Mouse (Mus musculus) myocyte (in vitro differentiated cells): ENCODE results near the gene Ncam1. TPM values are rescaled to one million over a fixed set of nuclear protein-coding genes. Genes with fewer than 3 reads are reported as not detected.

Source experiments
- H3K27me3 ChIP-seq: one replicate; pipeline ENCODE4 v1.6.1; 2011; ENCODE audit not compliant: control insufficient read depth, insufficient read depth, insufficient read length
- H3K36me3 ChIP-seq: one replicate; pipeline ENCODE4 v1.6.1; 2011; ENCODE audit not compliant: control insufficient read depth, insufficient read depth
- H3K4me2 ChIP-seq: one replicate; pipeline ENCODE4 v1.6.1; 2011; ENCODE audit warnings: low read depth, control low read depth
- H3K4me3 ChIP-seq: one replicate; pipeline ENCODE4 v1.5.1; 2011; ENCODE audit warnings: mild to moderate bottlenecking, control low read depth, moderate library complexity
- H3K79me2 ChIP-seq: one replicate; pipeline ENCODE4 v1.6.1; 2011; ENCODE audit not compliant: control insufficient read depth, insufficient read depth
- H3ac ChIP-seq: one replicate; pipeline ENCODE4 v1.6.1; 2011; ENCODE audit not compliant: control insufficient read depth, insufficient read length
- CEBPB ChIP-seq: IDR thresholded peaks from 2 replicates; pipeline ENCODE4 v1.6.1; 2011; ENCODE audit warnings: mild to moderate bottlenecking, moderate library complexity; ENCODE audit not compliant: poor library complexity, insufficient read depth, severe bottlenecking
- E2F4 ChIP-seq: IDR thresholded peaks from one replicate; pipeline ENCODE4 v1.6.1; 2011; ENCODE audit warnings: mild to moderate bottlenecking, control low read depth, moderate library complexity; ENCODE audit not compliant: insufficient read depth
- MAX ChIP-seq: IDR thresholded peaks from one replicate; pipeline ENCODE4 v1.6.1; 2011; ENCODE audit warnings: low read depth, mild to moderate bottlenecking, control low read depth
- MYOD1 ChIP-seq, 3 experiments: IDR thresholded peaks; one replicate each; pipeline ENCODE4 v1.6.1; 2011; ENCODE audit warnings: control low read depth in 2 of 3, low read depth in 2 of 3, mild to moderate bottlenecking in 2 of 3, moderate library complexity in 1 of 3; ENCODE audit not compliant: insufficient read length in 2 of 3, control insufficient read depth in 1 of 3
- MYOG ChIP-seq, 3 experiments: IDR thresholded peaks; one replicate each; pipeline ENCODE4 v1.6.1; 2011; ENCODE audit warnings: control low read depth in 2 of 3, low read depth in 2 of 3, mild to moderate bottlenecking in 2 of 3; ENCODE audit not compliant: insufficient read length in 2 of 3, control insufficient read depth in 1 of 3, insufficient read depth in 1 of 3
- POLR2A ChIP-seq: IDR thresholded peaks from one replicate; pipeline ENCODE4 v1.6.1; 2011; ENCODE audit warnings: low read depth, mild to moderate bottlenecking, control low read depth, moderate library complexity; ENCODE audit not compliant: insufficient read length
- POLR2AphosphoS2 ChIP-seq: IDR thresholded peaks from one replicate; pipeline ENCODE4 v1.6.1; 2011; ENCODE audit warnings: low read depth, control low read depth; ENCODE audit not compliant: insufficient read length
- REST ChIP-seq: IDR thresholded peaks from one replicate; pipeline ENCODE4 v1.6.1; 2011; ENCODE audit warnings: mild to moderate bottlenecking, control low read depth, moderate library complexity; ENCODE audit not compliant: insufficient read depth, insufficient read length
- SRF ChIP-seq: IDR thresholded peaks from one replicate; pipeline ENCODE4 v1.6.1; 2011; ENCODE audit warnings: low read depth; ENCODE audit not compliant: control insufficient read depth, insufficient read length
- TCF12 ChIP-seq: IDR thresholded peaks from one replicate; pipeline ENCODE4 v1.6.1; 2011; ENCODE audit warnings: mild to moderate bottlenecking, control low read depth; ENCODE audit not compliant: poor library complexity, insufficient read depth, severe bottlenecking
- TCF3 ChIP-seq: IDR thresholded peaks from one replicate; pipeline ENCODE4 v1.6.1; 2011; ENCODE audit warnings: low read depth, control low read depth; ENCODE audit not compliant: insufficient read length
- USF1 ChIP-seq: IDR thresholded peaks from one replicate; pipeline ENCODE4 v1.6.1; 2011; ENCODE audit warnings: low read depth, mild to moderate bottlenecking, control low read depth, moderate library complexity
- polyA plus RNA-seq: library from polyadenylated mRNA; unstranded; fragments of >200 nt; fragmentation: generic; extraction: Trizol; gene quantifications from one replicate; pipeline ENCODE4 v1.2.1, GENCODE M21; 2012; ENCODE audit warnings: missing spikeins

The Ncam1 gene
- polyA plus RNA-seq, 1 experiment, result 327 TPM

GRCm38 (mm10) chr9:49667066-49667465, 131.7 kb downstream of the Ncam1 start:
- no peak overlapping the region for H3K4me2 ChIP-seq
- H3K36me3 ChIP-seq, result peaks cover 9% of the 10 kb centered on the region
- peaks cover 53% of the 10 kb centered on the region for H3K79me2 ChIP-seq
- no peaks in the 10 kb centered on the region for H3K27me3 ChIP-seq
- H3ac ChIP-seq, result no peak overlapping the region
- no peak for TF ChIP-seq SRF
- TF ChIP-seq TCF12, result no peak
- no peak for TF ChIP-seq CEBPB
- TF ChIP-seq E2F4, result no peak
- TF ChIP-seq MYOG (IDR thresholded peaks at IDR 0.05; ENCODE audit: control insufficient read depth in 1 of 3, insufficient read depth in 1 of 3, insufficient read length in 2 of 3, low read depth in 2 of 3), result no peak
- no peak for TF ChIP-seq REST
- TF ChIP-seq MAX, result no peak
- TF ChIP-seq TCF3, result no peak
- TF ChIP-seq MYOD1 (IDR thresholded peaks at IDR 0.05; ENCODE audit: control insufficient read depth in 1 of 3, insufficient read length in 2 of 3, low read depth in 2 of 3), result no peak
- no peak for TF ChIP-seq POLR2A
- TF ChIP-seq USF1, result no peak
- TF ChIP-seq POLR2AphosphoS2, result no peak
- no peak overlapping the region for H3K4me3 ChIP-seq

DNA sequence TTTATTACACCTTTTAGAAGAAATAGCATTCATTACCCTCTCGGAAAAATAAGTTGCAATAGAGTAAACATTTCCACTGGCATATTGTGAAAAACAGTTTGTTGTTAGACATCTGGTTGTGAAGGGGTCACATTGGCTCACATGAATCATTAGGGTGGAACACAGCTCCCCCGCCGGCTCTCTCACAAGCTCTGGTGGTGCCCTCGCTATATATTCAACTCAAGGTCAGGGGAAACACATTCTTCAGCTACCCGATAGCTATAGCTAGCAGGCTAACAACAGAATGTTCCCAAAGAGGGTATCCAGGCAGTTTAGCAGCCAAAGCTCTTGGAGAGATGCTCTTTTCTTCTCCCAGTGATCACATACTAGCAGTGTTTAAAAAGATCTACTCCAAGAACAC, 133.4 kb downstream of the Ncam1 start:
- Histone ChIP-seq H3K27me3 (no peaks in the 10 kb centered on the region), H3ac (no peak overlapping the region), H3K4me2 (no peak overlapping the region), H3K79me2 (peaks cover 57% of the 10 kb centered on the region), H3K36me3 (peaks cover 9% of the 10 kb centered on the region), H3K4me3 (no peak overlapping the region)
- TF ChIP-seq CEBPB (no peak), POLR2A (no peak), TCF12 (no peak), USF1 (no peak), POLR2AphosphoS2 (no peak), E2F4 (no peak), MYOG (IDR thresholded peaks at IDR 0.05; ENCODE audit: control insufficient read depth in 1 of 3, insufficient read depth in 1 of 3, insufficient read length in 2 of 3, low read depth in 2 of 3) (no peak), MYOD1 (IDR thresholded peaks at IDR 0.05; ENCODE audit: control insufficient read depth in 1 of 3, insufficient read length in 2 of 3, low read depth in 2 of 3) (no peak), TCF3 (no peak), MAX (no peak), REST (no peak), SRF (no peak)

GRCm38 (mm10) chr9:49663927-49664320, 134.8 kb downstream of the Ncam1 start:
- TF ChIP-seq TCF12 (no peak), MAX (no peak), CEBPB (no peak), MYOD1 (IDR thresholded peaks at IDR 0.05; ENCODE audit: control insufficient read depth in 1 of 3, insufficient read length in 2 of 3, low read depth in 2 of 3) (no peak)
- Histone ChIP-seq H3K27me3 (no peaks in the 10 kb centered on the region), H3ac (no peak overlapping the region), H3K4me2 (peak overlapping the region; percentile 41), H3K79me2 (peaks cover 55% of the 10 kb centered on the region), H3K36me3 (no peaks in the 10 kb centered on the region), H3K4me3 (no peak overlapping the region)

DNA sequence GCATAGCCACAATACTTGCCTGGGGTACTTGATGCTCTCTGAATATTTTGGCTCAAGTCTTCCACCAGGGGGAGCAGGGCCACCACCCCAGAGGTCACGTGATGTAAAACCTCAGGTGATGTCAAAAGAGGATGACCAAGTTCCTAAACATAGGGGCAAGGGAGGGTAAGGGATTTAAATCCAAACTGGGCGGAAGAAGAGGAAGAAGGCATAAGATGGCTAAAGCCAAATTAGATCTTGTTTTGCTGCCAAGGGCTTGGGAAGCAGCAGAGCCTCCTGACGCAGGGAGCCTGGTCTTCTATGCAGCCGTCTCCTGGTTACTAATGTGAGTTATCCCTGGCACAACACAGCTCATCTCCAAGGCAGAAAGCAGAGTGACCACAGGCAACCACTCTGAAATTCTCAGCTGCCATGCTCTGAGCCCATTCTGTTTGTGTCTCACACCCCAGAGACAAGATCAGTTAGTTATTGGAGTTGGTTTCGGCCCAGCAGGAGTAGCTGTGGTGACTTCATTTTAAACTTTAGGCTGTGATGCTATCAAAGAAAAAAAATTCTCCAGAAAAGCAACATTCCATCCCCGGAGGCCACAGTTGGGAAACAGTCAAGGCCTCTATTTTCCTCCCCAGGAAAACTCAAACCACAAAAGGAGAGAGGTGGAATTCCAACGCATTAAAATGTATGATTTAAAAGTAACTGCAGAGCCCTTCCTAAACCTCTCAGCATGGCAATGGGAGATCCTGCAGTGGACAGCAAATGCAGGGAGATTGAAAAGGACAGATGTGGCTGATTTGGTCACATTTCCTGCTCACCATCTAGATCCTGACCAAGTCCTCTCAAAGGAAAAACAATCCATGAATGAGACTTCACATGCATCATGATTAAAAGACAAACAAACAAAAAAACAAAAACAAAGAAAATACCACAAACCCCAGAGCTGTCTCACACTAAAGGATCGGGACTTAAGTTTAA, 135.5 kb downstream of the Ncam1 start:
- Histone ChIP-seq H3ac (no peak overlapping the region), H3K27me3 (no peaks in the 10 kb centered on the region), H3K4me3 (no peak overlapping the region), H3K4me2 (peak overlapping the region; percentile 41), H3K79me2 (peaks cover 56% of the 10 kb centered on the region), H3K36me3 (no peaks in the 10 kb centered on the region)
- TF ChIP-seq TCF3 (peak; percentile 45), TCF12 (peak; percentile 67), SRF (peak; percentile 19), POLR2A (no peak), MYOD1 (IDR thresholded peaks at IDR 0.05; ENCODE audit: control insufficient read depth in 1 of 3, insufficient read length in 2 of 3, low read depth in 2 of 3) (peak; percentile 89 to 94 (median 91)), MAX (no peak), CEBPB (0 out of 2 replicates have a peak, but pooled peaks have one; percentile 16), POLR2AphosphoS2 (no peak), USF1 (peak; percentile 92), MYOG (IDR thresholded peaks at IDR 0.05; ENCODE audit: control insufficient read depth in 1 of 3, insufficient read depth in 1 of 3, insufficient read length in 2 of 3, low read depth in 2 of 3) (peak; percentile 5 to 86 (median 85)), REST (no peak), E2F4 (no peak)
